Mouse (Mus musculus): ENCODE results near the gene Cyb5r1.
"Not testable (repeated sequence)": the region's sequence is repeated elsewhere in the genome, so short reads cannot be mapped to it uniquely, and the experiment has no call there.

The Cyb5r1 gene

GRCm38 (mm10) chr1:134414038-134414437, 8.7 kb downstream of the Cyb5r1 start:
- DNase-seq (ENCODE audit: low read depth in 1 of 2, low spot score in 2 of 2), result no peak

- no peak for DNase-seq (ENCODE audit: low read depth in 1 of 2, low spot score in 2 of 2)
These were observed 9.3 kb downstream of the Cyb5r1 start for GRCm38 (mm10) chr1:134414501-134415167.

GRCm38 (mm10) chr1:134415168-134415831, 9.9 kb downstream of the Cyb5r1 start, which contains the start of gene Adipor1:
Gene Adipor1, plus strand, starts transcription at chr1:134415378.
- DNase-seq (ENCODE audit: low read depth in 1 of 2, low spot score in 2 of 2), result peak; percentile 89 to 90

- no peak for DNase-seq (ENCODE audit: low read depth in 1 of 2, low spot score in 2 of 2)
These were observed 13.1 kb downstream of the Cyb5r1 start for GRCm38 (mm10) chr1:134418414-134418975.

GRCm38 (mm10) chr1:134419176-134419575, 13.8 kb downstream of the Cyb5r1 start:
- DNase-seq (ENCODE audit: low read depth in 1 of 2, low spot score in 2 of 2), result no peak

GRCm38 (mm10) chr1:134419751-134420458, 14.5 kb downstream of the Cyb5r1 start:
- peak; percentile 38 to 71 for DNase-seq (ENCODE audit: low read depth in 1 of 2, low spot score in 2 of 2)

GRCm38 (mm10) chr1:134423911-134424310, 18.6 kb downstream of the Cyb5r1 start:
- no peak for DNase-seq (ENCODE audit: low read depth in 1 of 2, low spot score in 2 of 2)

- no peak for DNase-seq (ENCODE audit: low read depth in 1 of 2, low spot score in 2 of 2)
These were observed 20.9 kb downstream of the Cyb5r1 start for GRCm38 (mm10) chr1:134426289-134426688.

- no peak for DNase-seq (ENCODE audit: low read depth in 1 of 2, low spot score in 2 of 2)
These were observed 27.6 kb downstream of the Cyb5r1 start for GRCm38 (mm10) chr1:134433002-134433401.

GRCm38 (mm10) chr1:134433473-134433872, 28.1 kb downstream of the Cyb5r1 start:
- DNase-seq (ENCODE audit: low read depth in 1 of 2, low spot score in 2 of 2), result no peak

- DNase-seq (ENCODE audit: low read depth in 1 of 2, low spot score in 2 of 2), result no peak
These were observed 30.1 kb downstream of the Cyb5r1 start for GRCm38 (mm10) chr1:134435414-134435813.

- DNase-seq (ENCODE audit: low read depth in 1 of 2, low spot score in 2 of 2), result no peak
These were observed 35.1 kb downstream of the Cyb5r1 start for GRCm38 (mm10) chr1:134440437-134440836.

- DNase-seq (ENCODE audit: low read depth in 1 of 2, low spot score in 2 of 2), result not testable (repeated sequence)
These were observed 36.4 kb downstream of the Cyb5r1 start for GRCm38 (mm10) chr1:134441737-134442136.

GRCm38 (mm10) chr1:134442394-134442793, 37.0 kb downstream of the Cyb5r1 start:
- DNase-seq (ENCODE audit: low read depth in 1 of 2, low spot score in 2 of 2), result no peak

- DNase-seq (ENCODE audit: low read depth in 1 of 2, low spot score in 2 of 2), result not testable (repeated sequence)
These were observed 37.9 kb downstream of the Cyb5r1 start for GRCm38 (mm10) chr1:134443288-134443687.

GRCm38 (mm10) chr1:134445418-134445817, 40.1 kb downstream of the Cyb5r1 start:
- no peak for DNase-seq (ENCODE audit: low read depth in 1 of 2, low spot score in 2 of 2)

- not testable (repeated sequence) for DNase-seq (ENCODE audit: low read depth in 1 of 2, low spot score in 2 of 2)
These were observed 43.2 kb downstream of the Cyb5r1 start for GRCm38 (mm10) chr1:134448537-134448936.

GRCm38 (mm10) chr1:134450201-134450600, 44.8 kb downstream of the Cyb5r1 start:
- no peak for DNase-seq (ENCODE audit: low read depth in 1 of 2, low spot score in 2 of 2)

GRCm38 (mm10) chr1:134450986-134451385, 45.6 kb downstream of the Cyb5r1 start:
- peak in 1 of 2 experiments; percentile 23 for DNase-seq (ENCODE audit: low read depth in 1 of 2, low spot score in 2 of 2)

GRCm38 (mm10) chr1:134454904-134455824, 49.8 kb downstream of the Cyb5r1 start, which contains the start of gene Klhl12:
Gene Klhl12, plus strand, starts transcription at chr1:134455531.
- peak; percentile 78 to 91 for DNase-seq (ENCODE audit: low read depth in 1 of 2, low spot score in 2 of 2)
